ENCODE assay signal across 35 mouse cellular contexts in genomic region chr16:35287244-35287643, GRCm38 (mm10).
"Had no signal": no experiment of that assay in that cellular context is flagged by ENCODE, and none has a peak within 500 bp of the region (broad histone marks: within the 10 kb centered on the region; RNA-seq: fewer than 3 reads in every experiment).

No protein-coding gene starts in this region.

- H3K36me3 ChIP-seq: hindbrain, embryonic 10.5 days; intestine, embryonic 15.5 days; kidney, embryonic 15.5 days had no signal

- H3K4me2 ChIP-seq: heart, embryonic 11.5 days; heart, embryonic 12.5 days; heart, embryonic 13.5 days; heart, embryonic 15.5 days; hindbrain, embryonic 12.5 days; hindbrain, embryonic 13.5 days; hindbrain, embryonic 14.5 days; hindbrain, embryonic 15.5 days; intestine, embryonic 15.5 days; kidney, embryonic 15.5 days had no signal

- H3K9ac ChIP-seq: heart, embryonic 12.5 days; heart, embryonic 13.5 days; heart, embryonic 15.5 days; hindbrain, embryonic 12.5 days; hindbrain, embryonic 13.5 days; hindbrain, embryonic 14.5 days; hindbrain, embryonic 15.5 days; intestine, embryonic 15.5 days; kidney, embryonic 15.5 days had no signal

- H3K4me3 ChIP-seq: heart, embryonic 12.5 days; heart, embryonic 13.5 days; heart, embryonic 15.5 days; hindbrain, embryonic 10.5 days; hindbrain, embryonic 12.5 days; hindbrain, embryonic 13.5 days; hindbrain, embryonic 15.5 days; intestine, embryonic 15.5 days; kidney, embryonic 15.5 days; layer of hippocampus, adult 2 months; left cerebral cortex, adult 2 months had no signal

- H3K27me3 ChIP-seq: heart, embryonic 12.5 days; heart, embryonic 13.5 days; heart, embryonic 15.5 days; hindbrain, embryonic 12.5 days; hindbrain, embryonic 13.5 days; hindbrain, embryonic 15.5 days; intestine, embryonic 15.5 days; kidney, embryonic 15.5 days had no signal

- ATAC-seq: hindbrain, embryonic 16.5 days; hindbrain, postnatal 0 days; inflammation-experienced regulatory T-cells, adult 6 months; intestine, embryonic 15.5 days; intestine, embryonic 16.5 days; intestine, postnatal 0 days had no signal

- H3K9me3 ChIP-seq: heart, embryonic 12.5 days; heart, embryonic 13.5 days; heart, embryonic 15.5 days; hindbrain, embryonic 10.5 days; hindbrain, embryonic 12.5 days; hindbrain, embryonic 13.5 days; hindbrain, embryonic 15.5 days; intestine, embryonic 15.5 days; kidney, embryonic 15.5 days had no signal

- H3K27ac ChIP-seq: heart, embryonic 13.5 days; heart, embryonic 15.5 days; hindbrain, embryonic 10.5 days; hindbrain, embryonic 12.5 days; hindbrain, embryonic 13.5 days; hindbrain, embryonic 14.5 days; hindbrain, embryonic 15.5 days; hindbrain, postnatal 0 days; intestine, embryonic 15.5 days; kidney, embryonic 15.5 days; kidney, postnatal 0 days; layer of hippocampus, adult 2 months; left cerebral cortex, adult 2 months had no signal

- DNase-seq: heart, postnatal 10 days; heart, postnatal 14 days; heart, postnatal 36 days; heart, postnatal 4 days; kidney, adult 11 months; kidney, adult 18-20 months; kidney, adult 2 months; kidney, adult 8-10 months; kidney, adult 9 months; kidney, postnatal 10 days; kidney, postnatal 14 days; kidney, postnatal 25 days; kidney, postnatal 36 days; kidney, postnatal 4 days; layer of hippocampus, adult 9-11 months; layer of hippocampus, postnatal 36 days had no signal

- H3K4me1 ChIP-seq: heart, embryonic 12.5 days; heart, embryonic 13.5 days; heart, embryonic 15.5 days; hindbrain, embryonic 12.5 days; hindbrain, embryonic 15.5 days; intestine, embryonic 15.5 days; kidney, embryonic 15.5 days had no signal
